Mouse (Mus musculus): ENCODE data around the gene Lsm4. TPM values are rescaled to one million over a fixed set of nuclear protein-coding genes. Genes with fewer than 3 reads are reported as not detected.

Gene Lsm4
- total and polyA plus RNA-seq, 3 experiments: 143 to 240 (median 168) TPM

GRCm38 (mm10) chr8:70695318-70696018 is 22.4 kb downstream of the Lsm4 start:
- TF ChIP-seq USF2 (conservative IDR thresholded peaks at IDR 0.05; ENCODE audit: low read depth, low read length): no peak
- peak; percentile 90 for TF ChIP-seq EP300 (IDR thresholded peaks at IDR 0.05; ENCODE audit: low read length)
- TF ChIP-seq ELF1 (IDR thresholded peaks at IDR 0.05; ENCODE audit: low read depth, low read length): peak; percentile 72; the same call in 1 of the 2 replicates
- no peak for TF ChIP-seq KAT2A (IDR thresholded peaks at IDR 0.05; ENCODE audit: insufficient replicate concordance, low read length)
- TF ChIP-seq ZKSCAN1 (IDR thresholded peaks at IDR 0.05; ENCODE audit: borderline replicate concordance, low read depth, low read length): no peak
- peak; percentile 54 for TF ChIP-seq NELFE (IDR thresholded peaks at IDR 0.05; ENCODE audit: low read depth, low read length)
- TF ChIP-seq USF1 (IDR thresholded peaks at IDR 0.05; ENCODE audit: low read depth, low read length): no peak
- TF ChIP-seq MXI1 (IDR thresholded peaks at IDR 0.05; ENCODE audit: low read depth, low read length): peak; percentile 67; the same call in 1 of the 2 replicates
- no peak for TF ChIP-seq CHD1 (IDR thresholded peaks at IDR 0.05; ENCODE audit: low read depth, low read length)
- TF ChIP-seq GABPA (IDR thresholded peaks at IDR 0.05; ENCODE audit: insufficient replicate concordance, low read depth, low read length): no peak
- TF ChIP-seq TCF12 (IDR thresholded peaks at IDR 0.05; ENCODE audit: low read depth, low read length): peak; percentile 100
- TF ChIP-seq RAD21 (IDR thresholded peaks at IDR 0.05; ENCODE audit: low read depth, low read length): no peak; the same call in none of the 2 replicates
- TF ChIP-seq POLR2A (IDR thresholded peaks at IDR 0.05; ENCODE audit: low read depth, low read length): no peak; the same call in 1 of the 2 replicates
- TF ChIP-seq ZNF384 (IDR thresholded peaks at IDR 0.05; ENCODE audit: low read depth, low read length): 0 out of 2 replicates have a peak, but pooled peaks have one; percentile 20
- TF ChIP-seq ZC3H11A (IDR thresholded peaks at IDR 0.05; ENCODE audit: low read depth, low read length): no peak
- no peak for TF ChIP-seq SMC3 (IDR thresholded peaks at IDR 0.05; ENCODE audit: low read depth, low read length)
- peak; percentile 50; the same call in 1 of the 2 replicates for TF ChIP-seq HCFC1 (IDR thresholded peaks at IDR 0.05; ENCODE audit: low read depth, low read length)
- TF ChIP-seq JUN (IDR thresholded peaks at IDR 0.05; ENCODE audit: insufficient read depth, low read depth, low read length): no peak
- 0 out of 4 replicates have a peak, but pooled peaks of 1 of the 2 experiments have one; percentile 1 for TF ChIP-seq CTCF (conservative IDR thresholded peaks at IDR 0.05 in 1 of 2, IDR thresholded peaks at IDR 0.05 in 1 of 2; ENCODE audit: low read depth in 2 of 2, low read length in 2 of 2)
- TF ChIP-seq POLR2AphosphoS2 (IDR thresholded peaks at IDR 0.05; ENCODE audit: low read depth, low read length): no peak
- TF ChIP-seq PAX5 (IDR thresholded peaks at IDR 0.05; ENCODE audit: low read length): no peak
- TF ChIP-seq MEF2A (IDR thresholded peaks at IDR 0.05; ENCODE audit: borderline replicate concordance, low read depth, low read length): peak; percentile 93
- peak; percentile 98 for TF ChIP-seq BHLHE40 (IDR thresholded peaks at IDR 0.05; ENCODE audit: low read depth, low read length)
- TF ChIP-seq E2F4 (IDR thresholded peaks at IDR 0.05; ENCODE audit: insufficient replicate concordance, low read depth, low read length): 0 out of 2 replicates have a peak, but pooled peaks have one; percentile 37
- TF ChIP-seq JUND (conservative IDR thresholded peaks at IDR 0.05; ENCODE audit: low read depth, low read length): peak; percentile 15; the same call in 1 of the 2 replicates
- peak; percentile 62; the same call in 1 of the 2 replicates for TF ChIP-seq SIN3A (IDR thresholded peaks at IDR 0.05; ENCODE audit: low read length)
- peak; percentile 72; the same call in 1 of the 2 replicates for TF ChIP-seq RCOR1 (conservative IDR thresholded peaks at IDR 0.05; ENCODE audit: low read depth, low read length)
- peak; percentile 90; the same call in 1 of the 2 replicates for TF ChIP-seq UBTF (IDR thresholded peaks at IDR 0.05; ENCODE audit: low read depth, low read length)
- peak; percentile 88 for TF ChIP-seq MAFK (IDR thresholded peaks at IDR 0.05; ENCODE audit: insufficient replicate concordance, low read length)
- peak; percentile 93 for TF ChIP-seq ETS1 (conservative IDR thresholded peaks at IDR 0.05; ENCODE audit: low read depth, low read length)
- TF ChIP-seq MAZ (IDR thresholded peaks at IDR 0.05; ENCODE audit: low read depth, low read length): peak; percentile 98
- TF ChIP-seq ZMIZ1 (IDR thresholded peaks at IDR 0.05; ENCODE audit: low read depth, low read length): no peak; the same call in 1 of the 2 replicates
- peak; percentile 81 for TF ChIP-seq CHD2 (IDR thresholded peaks at IDR 0.05; ENCODE audit: low read length)
- TF ChIP-seq IRF4 (IDR thresholded peaks at IDR 0.05; ENCODE audit: low read depth, low read length): peak; percentile 92
- TF ChIP-seq TBP (conservative IDR thresholded peaks at IDR 0.05; ENCODE audit: low read depth, low read length): peak; percentile 40; the same call in 1 of the 2 replicates
- TF ChIP-seq NRF1 (IDR thresholded peaks at IDR 0.05; ENCODE audit: low read depth, low read length): peak; percentile 69
- peak; percentile 80 for TF ChIP-seq MAX (IDR thresholded peaks at IDR 0.05; ENCODE audit: low read length)
- TF ChIP-seq MYC (IDR thresholded peaks at IDR 0.05; ENCODE audit: low read depth, low read length): peak; percentile 30; the same call in 1 of the 2 replicates
- Histone ChIP-seq H3K4me2 (ENCODE audit: insufficient read depth, low read depth, poor library complexity, severe bottlenecking) (peak overlapping the region; percentile 74), H3K4me3 (replicated peaks in 1 of 3; ENCODE audit: low read depth in 2 of 3, low read length in 2 of 3, poor library complexity in 1 of 3) (peak overlapping the region; percentile 17 to 43 (median 27)), H3K4me1 (ENCODE audit: control insufficient read depth in 1 of 2, insufficient read depth in 2 of 2) (peaks cover 15 to 61% of the 10 kb centered on the region in 2 experiments), H3K9me3 (replicated peaks; ENCODE audit: low read length) (no peaks in the 10 kb centered on the region), H3K27me3 (replicated peaks) (no peaks in the 10 kb centered on the region), H3K36me3 (replicated peaks in 1 of 2; ENCODE audit: control insufficient read depth in 1 of 2, insufficient read depth in 1 of 2, low read length in 1 of 2) (peaks cover 0 to 3% of the 10 kb centered on the region in 2 experiments), H3K9ac (ENCODE audit: insufficient read depth, low read depth) (peak overlapping the region; percentile 83), H3K27ac (ENCODE audit: insufficient read depth, low read depth) (peak overlapping the region; percentile 99), H3K79me2 (replicated peaks; ENCODE audit: control insufficient read depth, extremely low read depth, insufficient read depth, poor library complexity, severe bottlenecking) (peaks cover 13% of the 10 kb centered on the region)
- in situ Hi-C loops (cut with MboI; ENCODE audit: low pct_ligation_motif_present, low pct_unique_long_range_greater_than_20kb, low sequenced_read_pairs): no loop called here
- peak; percentile 92 for DNase-seq (ENCODE audit: extremely low read depth)
- dilution Hi-C loops (cut with MboI; ENCODE audit: extremely low pct_ligation_motif_present, extremely low pct_unique_long_range_greater_than_20kb, low sequenced_read_pairs): no loop called here
